Mouse (Mus musculus) induced T-regulatory cell, adult 2 months (primary cell): ENCODE data around the gene Plekhb1.
A peak's percentile ranks its signal among the peaks of the same experiment; 100 is the strongest.

Source experiments
- DNase-seq: peaks from one replicate; pipeline ENCODE4 v3.0.0-alpha.2; 2012; ENCODE audit warnings: low read depth

The Plekhb1 gene

DNA sequence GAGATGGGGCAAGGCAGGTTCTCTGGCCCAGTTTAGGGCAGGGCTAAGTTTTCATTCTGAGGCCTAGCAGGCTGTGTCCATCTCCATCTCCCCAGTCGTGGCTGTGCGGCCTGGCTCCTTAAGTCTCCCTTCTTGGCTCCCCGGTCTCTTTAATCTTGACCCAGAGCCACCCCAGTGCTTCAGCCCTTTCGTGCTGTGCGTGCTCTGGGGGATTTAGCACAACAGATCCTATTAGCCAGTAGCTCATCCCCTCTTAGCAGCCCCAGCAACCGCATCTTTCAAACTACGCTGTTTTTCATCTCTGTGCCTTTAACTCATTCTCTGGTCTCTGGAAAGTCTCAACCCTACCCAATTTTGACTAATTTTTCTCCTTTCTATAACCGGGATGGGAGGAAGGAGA lies at the start of gene Plekhb1:
Plekhb1 (minus strand) TSS at position 184 of the 400 bp plus-strand sequence.
- no peak for DNase-seq

DNA sequence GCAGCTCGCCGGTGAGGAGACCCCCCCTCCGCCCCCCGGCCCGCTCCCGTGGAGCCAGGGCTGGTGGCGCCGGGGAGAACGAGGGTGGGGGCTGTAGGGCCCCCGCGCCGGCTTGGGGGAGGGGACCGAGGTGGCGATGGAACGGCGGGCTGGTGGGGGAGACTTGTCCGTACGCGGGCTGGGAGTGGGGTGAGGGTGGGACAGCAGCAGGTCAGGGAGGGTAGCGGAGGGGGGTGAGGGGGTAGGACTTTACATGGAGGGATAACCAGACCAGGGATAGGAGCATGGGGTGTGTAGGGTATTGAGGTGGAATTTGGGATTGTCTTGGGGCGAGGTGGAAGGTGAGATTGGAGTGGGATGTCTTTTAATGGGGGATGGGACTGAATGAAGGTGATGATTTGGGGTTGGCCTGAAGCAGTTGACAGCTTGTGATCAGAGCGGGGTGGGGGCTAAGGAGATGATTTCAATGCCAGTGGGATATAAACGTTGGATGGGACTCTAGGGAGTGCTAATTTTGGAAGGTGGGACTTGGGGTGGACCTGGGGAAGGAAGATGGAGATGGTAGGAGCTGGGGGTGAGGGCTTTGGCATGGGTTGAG lies 44.8 kb upstream of the Plekhb1 start:
- DNase-seq: no peak

DNA sequence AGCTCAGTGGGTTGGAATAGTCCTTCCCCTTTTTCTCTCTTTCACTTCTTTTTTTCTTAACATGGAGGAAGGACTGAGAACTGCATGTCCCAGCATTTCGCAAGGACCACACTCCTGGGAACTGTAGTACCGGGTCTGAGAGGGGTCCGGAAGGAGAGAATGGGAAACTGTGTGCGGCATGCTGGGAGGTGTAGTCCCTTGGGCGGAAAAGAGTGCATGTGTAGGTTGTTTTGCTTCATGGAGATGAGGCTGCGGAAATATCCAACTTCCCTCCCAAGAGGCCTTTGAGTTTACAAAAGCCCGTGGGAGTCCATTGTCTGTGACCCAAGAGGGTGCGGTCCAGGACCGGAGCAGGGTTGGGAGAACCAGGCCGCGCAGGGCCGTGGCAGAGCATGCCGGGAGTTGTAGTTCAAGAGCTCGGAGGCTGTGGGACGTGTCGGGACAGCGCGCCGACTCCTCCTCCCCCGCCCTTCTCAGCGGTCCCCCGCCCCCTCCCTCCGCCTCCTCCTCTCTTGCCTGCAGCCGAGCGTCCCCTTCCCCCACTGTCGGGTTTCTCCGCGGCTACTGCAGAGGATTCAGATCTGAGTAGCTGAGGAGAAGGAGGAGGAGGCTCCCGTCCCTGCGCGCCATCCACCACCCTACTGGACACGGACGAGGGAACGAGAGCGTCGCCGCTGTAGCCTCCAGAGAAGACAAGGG lies 44.1 kb upstream of the Plekhb1 start, which contains the start of gene Fam168a:
Fam168a (plus strand) TSS at position 493 of the 699 bp plus-strand sequence.
- peak; percentile 95 for DNase-seq

DNA sequence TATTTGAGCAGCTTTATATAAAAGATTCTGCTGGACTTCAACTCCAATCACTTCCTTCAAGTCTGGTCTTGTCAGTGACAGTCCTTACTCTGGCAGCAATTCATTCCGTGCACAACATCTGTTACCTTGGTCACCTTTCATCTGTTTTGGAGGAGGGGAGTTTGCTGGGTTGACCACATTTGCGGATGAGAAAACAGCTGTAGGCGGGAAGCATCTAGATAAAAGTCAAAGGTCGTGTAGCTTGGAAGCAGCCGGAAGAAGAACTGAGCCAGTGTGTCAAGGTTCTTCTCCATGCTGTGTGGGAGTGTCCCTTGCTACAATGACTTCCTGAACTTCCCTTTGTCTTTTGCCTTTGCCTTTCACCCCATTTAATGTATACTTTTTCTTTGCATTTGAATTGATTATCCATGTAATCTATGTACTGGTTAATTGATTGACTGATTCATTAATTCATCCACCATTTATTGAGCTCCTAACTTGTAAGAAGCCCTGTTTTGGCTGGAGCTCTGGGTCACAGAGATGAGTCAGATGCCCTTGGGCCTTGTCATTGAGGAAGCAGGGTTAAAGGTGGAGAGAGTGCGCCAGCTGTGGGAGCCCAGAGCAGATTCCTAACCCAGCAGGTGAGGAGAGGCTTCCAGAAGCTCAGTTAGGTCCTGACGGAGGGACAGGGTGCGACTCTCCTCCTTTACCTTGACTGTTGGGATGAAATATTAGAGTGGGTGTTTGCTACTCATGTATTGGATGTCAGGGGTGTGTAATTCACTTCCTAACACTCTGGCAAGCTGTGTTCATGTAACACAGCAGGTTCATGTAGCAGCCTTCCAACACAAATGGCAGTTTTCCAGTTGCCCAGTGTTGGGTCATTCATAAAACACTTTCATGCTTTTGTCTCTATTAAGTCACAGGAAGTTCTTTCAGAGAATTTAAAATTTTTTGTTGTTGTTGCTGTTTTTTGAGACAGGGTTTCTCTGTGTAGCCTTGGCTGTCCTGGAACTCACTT lies 37.9 kb upstream of the Plekhb1 start:
- peak; percentile 54 for DNase-seq

DNA sequence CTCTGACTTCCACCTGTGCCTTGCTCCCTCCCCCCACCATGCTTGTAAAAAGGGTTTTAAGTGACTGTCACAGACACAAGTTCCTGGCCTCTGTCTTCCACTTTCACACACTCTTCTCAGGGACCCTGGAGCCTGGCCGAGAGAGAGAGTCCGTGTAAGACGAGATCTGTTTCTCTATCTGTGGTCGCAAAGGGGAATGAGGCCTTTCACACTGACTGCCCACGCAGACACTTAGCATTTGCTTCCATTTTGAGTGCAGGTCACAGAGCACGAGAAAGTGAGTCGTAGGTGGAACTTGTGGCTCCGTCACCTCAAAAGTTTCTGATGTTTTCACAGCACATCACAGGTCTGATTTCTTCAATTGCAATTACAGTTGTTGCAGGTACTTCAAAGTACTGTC lies 31.0 kb upstream of the Plekhb1 start:
- peak; percentile 51 for DNase-seq

DNA sequence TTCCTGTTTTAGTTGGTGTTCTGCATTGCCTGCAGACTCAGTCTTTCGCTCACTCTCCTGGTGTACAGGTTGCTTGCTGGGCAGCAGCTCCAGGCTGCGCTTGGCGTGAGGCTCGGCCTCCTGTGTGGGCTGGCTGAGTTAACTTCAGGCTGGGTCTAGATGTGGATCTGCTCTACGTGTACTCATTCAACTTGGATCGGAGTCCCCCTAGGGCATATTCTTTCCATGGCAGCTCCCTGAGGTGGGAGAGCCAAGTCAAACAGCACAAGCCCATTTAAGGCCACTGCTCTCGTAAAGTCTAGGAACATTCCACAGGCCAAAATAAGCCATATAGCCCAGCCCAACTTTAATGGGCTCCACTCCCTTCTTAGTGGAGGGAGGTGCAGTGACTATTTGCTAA lies 26.3 kb upstream of the Plekhb1 start:
- no peak for DNase-seq

DNA sequence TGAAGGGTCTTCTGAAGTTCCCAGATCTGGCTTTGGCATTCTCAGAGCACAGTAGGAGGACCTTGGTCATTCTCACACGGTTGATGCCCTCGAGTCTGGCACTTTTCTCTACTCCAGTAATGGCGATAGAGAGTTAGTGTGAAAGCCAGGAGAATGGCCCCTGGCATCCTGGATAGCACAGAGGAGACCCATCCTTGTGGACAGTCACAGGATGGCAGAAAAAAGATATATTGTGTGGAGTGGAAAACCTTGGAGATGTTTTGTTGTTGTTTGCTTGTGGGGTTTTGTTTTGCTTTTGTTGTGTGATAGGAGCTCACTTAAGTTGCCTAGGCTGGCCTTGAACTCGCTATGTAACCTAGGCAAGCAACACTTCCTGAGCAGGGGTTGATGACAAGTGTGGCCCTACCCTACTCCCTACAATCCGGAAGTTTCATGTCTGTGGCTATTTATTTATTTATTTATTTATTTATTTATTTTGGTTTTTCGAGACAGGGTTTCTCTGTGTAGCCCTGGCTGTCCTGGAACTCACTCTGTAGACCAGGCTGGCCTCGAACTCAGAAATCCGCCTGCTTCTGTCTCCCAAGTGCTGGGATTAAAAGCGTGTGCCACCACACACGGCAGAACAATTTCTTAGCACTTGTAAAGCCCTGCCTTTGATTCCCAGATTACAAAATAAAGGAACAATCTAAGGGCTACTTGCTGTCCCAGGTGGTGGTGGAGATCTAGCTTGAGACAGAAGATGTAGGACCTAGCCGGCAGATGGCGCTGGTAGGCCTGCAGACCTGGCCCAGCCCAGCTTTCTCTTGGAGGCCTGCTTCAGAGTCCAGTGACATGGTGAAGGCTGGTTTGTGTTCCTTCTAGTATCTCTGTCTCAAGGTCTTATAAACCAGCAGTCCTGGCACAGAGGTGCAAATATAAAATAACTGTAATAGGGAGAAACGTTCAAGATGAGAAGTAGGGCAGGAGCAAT lies 23.1 kb upstream of the Plekhb1 start:
- peak; percentile 77 for DNase-seq

DNA sequence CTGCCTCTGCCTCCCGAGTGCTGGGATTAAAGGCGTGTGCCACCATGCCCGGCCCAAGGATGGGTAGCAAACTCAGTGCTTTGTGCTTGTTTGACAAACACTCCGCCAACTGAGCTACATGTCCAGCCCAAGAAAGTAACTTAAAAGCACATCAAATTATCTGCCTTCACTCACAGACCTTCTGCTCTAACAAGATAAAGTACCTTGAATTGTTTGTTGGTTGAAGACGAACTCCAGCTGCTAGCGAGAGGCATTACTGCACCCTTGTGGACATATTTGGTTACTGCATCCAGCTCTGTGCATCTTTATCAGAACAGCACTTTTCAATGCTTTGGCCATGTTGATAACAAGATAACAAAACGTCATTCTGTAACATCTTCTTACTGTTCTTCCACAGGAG lies 22.3 kb upstream of the Plekhb1 start:
- peak; percentile 84 for DNase-seq

DNA sequence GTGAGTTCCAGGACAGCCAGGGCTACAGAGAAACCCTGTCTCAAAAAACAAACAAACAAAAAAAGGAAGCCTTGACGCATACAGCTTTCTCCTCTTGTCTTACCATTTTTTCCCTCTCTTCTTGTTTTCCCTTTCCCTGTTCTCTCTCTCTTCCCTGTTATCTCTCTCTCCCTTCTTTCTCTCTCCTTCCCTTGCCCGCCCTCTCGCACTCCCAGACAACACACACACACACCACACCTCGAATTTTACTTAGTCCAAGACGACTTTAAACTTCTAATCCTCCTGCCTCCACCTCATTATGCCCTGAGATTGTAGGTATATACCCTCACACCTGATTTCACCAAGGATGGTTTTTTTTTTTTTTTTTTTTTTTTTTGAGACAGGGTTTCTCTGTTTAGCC lies 21.9 kb upstream of the Plekhb1 start:
- no peak for DNase-seq

DNA sequence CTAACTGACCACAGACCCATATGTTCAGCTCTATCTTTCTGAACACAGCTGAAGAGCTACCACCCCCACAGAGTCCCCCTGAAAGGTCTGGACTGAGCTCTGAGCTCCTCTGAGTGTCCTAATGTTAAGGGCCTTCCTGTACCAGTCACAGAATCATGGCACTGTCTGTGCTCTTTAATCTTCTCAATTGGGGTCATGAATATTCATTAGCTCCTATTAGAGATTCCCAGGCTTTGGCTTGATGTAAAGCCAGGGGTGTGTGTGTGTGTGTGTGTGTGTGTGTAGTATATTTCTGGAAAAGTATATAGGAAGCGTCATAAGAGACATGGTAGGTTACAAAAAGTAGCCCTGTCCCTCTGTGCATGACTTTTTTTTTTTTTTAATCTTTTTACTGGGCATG lies 21.0 kb upstream of the Plekhb1 start:
- DNase-seq: no peak

DNA sequence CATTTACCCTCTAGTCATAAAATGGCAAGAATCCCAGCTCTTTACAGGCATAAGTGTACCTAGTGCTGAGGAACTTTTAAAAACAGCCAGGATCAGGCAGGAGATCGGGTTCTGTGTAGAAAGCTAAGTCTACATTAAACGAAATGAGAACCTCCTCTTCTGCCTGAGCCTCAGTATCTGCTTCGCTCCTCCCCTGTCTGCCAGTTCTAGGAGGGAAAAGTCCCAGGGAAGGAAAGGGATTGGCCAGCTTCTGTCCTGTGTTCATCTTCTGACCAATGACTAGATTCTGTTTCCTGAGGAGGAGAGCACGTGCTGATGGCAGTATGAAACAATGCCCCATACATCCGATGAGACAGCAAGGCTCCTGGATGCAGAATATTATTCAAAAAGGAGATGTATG lies 18.9 kb upstream of the Plekhb1 start:
- DNase-seq: no peak

DNA sequence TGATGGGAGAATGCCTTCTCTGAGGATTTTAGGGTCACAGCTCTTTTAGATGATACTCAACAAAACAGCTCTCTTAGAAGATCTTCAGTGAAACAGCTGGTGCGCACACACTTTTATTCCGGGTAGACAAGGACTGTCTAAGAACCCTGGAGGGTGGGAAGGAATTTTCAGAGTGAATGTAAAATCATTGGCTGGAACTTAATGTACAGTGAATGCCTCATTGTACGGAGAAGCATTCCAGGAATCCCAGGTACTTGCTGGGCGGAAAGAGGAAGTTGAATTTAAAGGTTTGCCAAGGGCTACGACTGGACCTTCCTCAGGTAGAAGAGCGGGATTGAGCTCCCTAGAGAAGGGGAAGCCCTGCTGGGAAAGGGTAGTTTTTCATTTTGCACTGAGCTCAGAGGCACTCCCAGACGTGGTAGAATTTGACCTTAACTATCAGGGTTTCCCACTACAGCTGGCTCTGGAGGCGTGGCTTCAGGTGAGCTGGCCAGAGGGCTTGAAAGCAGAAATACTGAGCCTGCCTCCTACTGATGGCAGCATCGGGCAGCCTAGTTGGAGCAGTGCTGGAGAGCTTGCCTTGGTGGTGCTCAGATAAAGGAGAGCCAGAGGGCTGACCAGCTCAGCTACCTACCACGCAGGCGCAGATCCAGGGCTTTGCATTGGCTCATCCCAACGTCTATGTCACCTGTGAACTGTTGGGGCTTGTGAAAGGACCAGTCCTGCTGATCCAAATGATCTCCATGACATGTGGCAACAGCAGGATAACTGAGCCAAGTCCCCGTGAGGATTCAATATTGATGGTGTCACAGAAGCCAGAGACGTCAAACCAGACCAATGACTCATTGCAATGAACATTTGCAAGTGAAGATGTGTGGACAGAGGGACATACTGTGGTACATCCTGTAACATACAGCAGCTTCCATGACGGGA lies 17.0 kb upstream of the Plekhb1 start:
- DNase-seq: no peak

DNA sequence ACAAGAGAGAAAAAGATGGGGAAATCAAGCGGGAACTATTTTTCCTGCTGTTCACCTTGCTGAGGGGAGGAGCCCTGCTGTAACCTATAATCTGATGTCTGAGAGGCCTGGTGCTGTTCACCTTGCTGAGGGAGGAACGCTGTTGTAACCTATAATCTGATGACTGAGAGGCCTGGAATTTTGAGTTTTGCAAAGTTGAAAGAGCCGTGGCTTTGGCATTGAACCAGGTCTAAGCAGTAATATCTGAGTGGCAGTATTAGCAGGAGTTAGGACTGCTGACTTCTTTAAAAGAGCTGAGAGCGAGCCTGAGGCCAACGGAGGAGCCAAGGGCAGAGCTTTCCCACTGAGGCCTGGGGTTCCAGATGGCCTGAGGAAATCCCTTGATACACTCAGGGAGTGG lies 15.8 kb upstream of the Plekhb1 start:
- no peak for DNase-seq

DNA sequence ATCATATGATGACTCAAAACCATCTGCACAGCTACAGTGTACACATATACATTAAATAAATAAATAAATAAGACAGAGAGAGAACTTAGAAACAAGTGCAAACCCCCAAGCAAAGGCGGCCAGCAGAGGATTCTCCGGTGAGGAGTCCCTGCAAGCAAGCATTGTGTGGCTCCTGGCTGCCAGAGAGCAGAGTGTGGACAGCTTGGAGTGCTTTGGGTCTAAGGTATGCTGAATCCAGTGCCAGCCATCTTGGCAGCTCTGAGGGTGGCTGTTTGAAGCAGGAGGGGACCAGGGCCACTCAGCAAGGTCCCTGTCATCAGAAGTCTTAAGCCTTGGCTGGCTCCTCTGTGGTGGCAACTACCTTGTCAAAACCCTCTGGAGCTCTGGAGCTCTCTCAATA lies 12.7 kb upstream of the Plekhb1 start:
- no peak for DNase-seq

DNA sequence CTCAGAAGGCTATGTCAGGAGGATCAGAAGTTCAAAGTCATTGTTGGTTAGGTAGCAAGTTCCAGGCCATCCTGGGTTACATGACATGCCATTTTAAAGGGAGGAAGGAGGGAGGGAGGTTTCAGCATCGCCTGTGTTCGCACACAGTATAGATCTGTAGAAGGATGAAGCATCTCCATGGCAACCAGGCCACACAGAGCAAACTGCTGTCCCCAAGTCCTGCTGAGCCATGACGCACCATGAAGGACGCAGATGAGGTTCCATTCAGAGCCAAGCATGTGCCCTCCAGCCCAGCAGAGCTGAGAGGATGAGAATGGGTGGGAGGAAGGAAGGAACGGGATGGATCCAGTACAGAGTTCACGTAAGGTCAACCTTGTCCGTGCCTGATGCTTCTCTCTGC lies 11.2 kb upstream of the Plekhb1 start:
- DNase-seq: no peak

DNA sequence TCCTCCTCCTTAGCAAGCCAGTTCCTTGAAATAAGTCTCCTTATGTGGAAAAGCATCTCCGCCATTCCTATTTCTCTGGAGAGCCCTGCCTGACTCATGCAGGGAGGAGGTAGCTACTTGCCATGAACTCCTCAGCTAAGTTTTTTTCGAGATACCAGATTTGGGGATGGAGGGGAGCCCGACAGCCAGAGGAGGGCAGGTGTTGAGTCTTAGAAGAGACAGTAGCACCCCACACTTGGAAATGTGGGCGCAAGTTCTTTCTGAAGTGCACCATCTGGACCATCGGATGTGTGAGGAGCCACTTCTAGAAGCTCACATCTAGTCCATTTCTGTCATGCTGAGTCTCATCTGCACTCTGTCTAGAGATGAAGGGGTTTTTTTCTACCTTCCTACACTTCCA lies 8.4 kb upstream of the Plekhb1 start:
- no peak for DNase-seq

DNA sequence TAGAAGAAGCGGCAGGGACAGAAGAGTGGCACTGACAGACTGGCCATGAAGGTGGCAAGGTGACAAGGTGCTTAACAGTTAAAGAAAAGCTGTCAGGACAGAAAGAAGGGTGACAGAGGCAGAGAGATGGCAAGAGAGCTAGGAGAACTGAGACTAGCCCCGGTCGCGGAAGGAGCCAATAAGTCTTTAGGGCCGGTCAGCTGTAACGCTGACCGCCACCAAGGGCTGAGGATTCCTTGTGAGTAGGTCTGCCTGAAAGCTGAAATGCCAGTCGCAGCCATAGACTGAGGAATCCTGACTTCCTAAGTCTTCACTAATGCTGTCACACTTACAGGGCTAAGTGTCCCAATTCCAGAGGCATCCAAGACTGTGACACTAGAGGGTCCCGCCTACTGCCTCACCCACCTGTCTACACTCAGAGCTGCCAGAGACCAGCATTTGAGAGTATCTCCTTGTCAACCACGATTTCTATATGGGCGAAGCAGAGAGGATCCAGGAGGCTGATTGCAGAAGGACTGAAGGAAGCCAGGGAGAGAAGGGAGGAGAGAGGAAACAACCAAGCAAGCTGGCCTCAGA lies 1.6 kb upstream of the Plekhb1 start:
- DNase-seq: no peak

DNA sequence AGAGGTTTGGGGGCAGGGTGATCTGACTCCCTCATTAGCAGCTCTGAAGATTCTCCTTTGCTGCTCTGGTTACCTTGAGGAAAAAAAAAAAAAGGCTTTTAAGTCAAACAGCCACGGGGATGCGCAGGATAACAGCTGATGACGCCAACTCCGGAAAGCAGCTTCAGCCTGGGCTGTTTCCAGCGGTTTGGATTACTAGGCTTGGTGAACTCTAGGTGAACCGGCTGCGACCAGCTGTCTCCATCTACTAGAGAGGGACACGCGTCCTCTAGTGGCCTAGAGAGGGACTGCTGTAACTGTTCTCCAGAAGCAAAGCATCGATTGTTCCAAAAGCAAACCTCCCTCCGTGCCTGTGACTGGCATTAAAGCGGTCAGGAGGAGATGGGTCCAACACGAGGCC lies 976 bp upstream of the Plekhb1 start:
- DNase-seq: peak; percentile 87

DNA sequence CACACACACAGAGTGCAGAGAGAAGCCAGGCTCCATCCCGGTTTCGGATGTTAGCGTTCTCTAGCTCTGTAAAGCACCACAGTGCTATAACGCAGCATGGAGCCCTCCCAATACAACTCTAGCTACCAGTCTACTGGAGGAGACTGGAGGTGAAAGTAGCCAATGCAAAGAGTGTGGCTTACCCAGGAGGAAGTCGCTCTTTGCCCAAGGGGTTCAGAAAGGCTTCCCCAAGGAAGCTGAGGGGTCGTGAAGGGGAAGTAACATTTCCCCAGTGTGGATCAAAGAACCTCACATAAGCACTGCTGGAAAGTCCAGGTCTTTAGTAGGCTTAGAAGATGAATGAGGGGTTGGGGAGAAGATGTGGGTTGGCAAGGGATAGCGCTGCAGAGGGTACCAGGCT lies 950 bp downstream of the Plekhb1 start:
- DNase-seq: no peak

DNA sequence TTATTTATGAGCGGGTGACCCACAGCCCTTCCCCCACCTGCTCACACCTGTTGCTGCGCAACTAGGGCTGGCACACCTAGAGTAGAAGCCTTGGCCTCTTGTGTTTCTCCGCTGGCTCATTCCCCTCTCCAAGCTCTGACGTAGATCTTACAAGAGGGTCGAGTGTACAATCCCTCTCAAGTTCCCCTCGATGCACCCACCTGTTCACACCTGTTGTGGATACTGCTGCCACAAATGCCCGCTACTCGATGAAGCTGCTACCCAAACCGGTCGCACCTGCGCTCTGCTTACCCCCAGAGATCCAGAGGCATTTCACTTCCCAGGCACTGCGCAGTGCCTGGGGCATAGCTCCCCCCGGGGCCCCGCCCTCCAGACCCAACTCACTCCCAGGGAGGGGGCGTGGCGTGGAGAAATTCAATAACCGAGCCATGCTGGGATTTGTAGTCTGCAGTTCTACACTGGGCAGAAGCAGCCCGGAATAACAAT lies 4.1 kb downstream of the Plekhb1 start:
- DNase-seq: no peak
